Mouse (Mus musculus) splenic B cell, adult 2 months (primary cell): ENCODE results near the gene Slc19a1.

Experiments used
- DNase-seq: peaks from one replicate; pipeline ENCODE4 v3.0.0-alpha.2; 2011; ENCODE audit warnings: low read depth, low spot score
- H3K27me3 ChIP-seq: 2 replicates; pipeline ENCODE4 v1.6.1; 2012; ENCODE audit warnings: mild to moderate bottlenecking, low read length, moderate library complexity, mixed read lengths; ENCODE audit not compliant: control insufficient read depth, poor library complexity, insufficient read depth, severe bottlenecking
- H3K36me3 ChIP-seq: 2 replicates; pipeline ENCODE4 v1.6.1; 2012; ENCODE audit warnings: mild to moderate bottlenecking, low read length, moderate library complexity, mixed read lengths; ENCODE audit not compliant: control insufficient read depth, poor library complexity, insufficient read depth, severe bottlenecking

The Slc19a1 gene

DNA sequence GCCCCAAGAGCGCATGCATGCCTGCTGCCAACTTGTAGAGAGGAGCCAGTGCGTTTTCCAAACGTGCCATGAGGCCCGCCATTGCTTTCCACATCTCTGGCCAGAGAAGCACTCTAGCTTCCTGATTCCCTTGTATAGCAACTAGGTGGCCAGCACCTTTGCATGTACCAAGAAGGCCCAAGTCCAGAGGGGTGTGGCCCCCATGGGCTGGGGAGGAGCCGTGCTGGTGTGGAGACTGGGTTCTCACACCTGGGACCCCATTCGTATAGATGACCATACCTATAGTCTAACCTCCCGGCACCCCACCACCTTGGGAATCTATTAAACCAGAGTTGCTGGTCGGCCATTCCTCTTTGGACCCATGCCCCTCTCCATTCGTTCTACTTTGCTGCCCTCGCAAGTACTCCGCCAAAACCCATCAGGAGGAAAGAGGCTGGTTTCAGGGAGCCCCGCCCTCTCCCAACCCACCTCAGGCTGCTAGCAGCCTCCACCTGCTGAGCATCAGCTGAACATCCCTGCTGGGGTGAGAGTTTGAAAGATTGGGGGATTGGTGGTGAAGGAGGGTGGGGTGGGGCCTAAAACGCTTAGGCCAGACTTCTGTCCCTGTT, at the start of gene Slc19a1:
Slc19a1 (plus strand) TSS at position 474 of the 608 bp plus-strand sequence.
- no peaks in the 10 kb centered on the region for H3K36me3 ChIP-seq
- no peaks in the 10 kb centered on the region for H3K27me3 ChIP-seq
- no peak for DNase-seq

GRCm38 (mm10) chr10:76988586-76988985, 43.5 kb upstream of the Slc19a1 start:
- no peaks in the 10 kb centered on the region for H3K27me3 ChIP-seq
- H3K36me3 ChIP-seq: no peaks in the 10 kb centered on the region
- no peak for DNase-seq

GRCm38 (mm10) chr10:76992456-76992855, 39.6 kb upstream of the Slc19a1 start:
- no peaks in the 10 kb centered on the region for H3K36me3 ChIP-seq
- no peak for DNase-seq
- no peaks in the 10 kb centered on the region for H3K27me3 ChIP-seq

GRCm38 (mm10) chr10:76997759-76998513, 34.1 kb upstream of the Slc19a1 start:
- Histone ChIP-seq H3K36me3 (no peaks in the 10 kb centered on the region), H3K27me3 (no peaks in the 10 kb centered on the region)
- no peak for DNase-seq

DNA sequence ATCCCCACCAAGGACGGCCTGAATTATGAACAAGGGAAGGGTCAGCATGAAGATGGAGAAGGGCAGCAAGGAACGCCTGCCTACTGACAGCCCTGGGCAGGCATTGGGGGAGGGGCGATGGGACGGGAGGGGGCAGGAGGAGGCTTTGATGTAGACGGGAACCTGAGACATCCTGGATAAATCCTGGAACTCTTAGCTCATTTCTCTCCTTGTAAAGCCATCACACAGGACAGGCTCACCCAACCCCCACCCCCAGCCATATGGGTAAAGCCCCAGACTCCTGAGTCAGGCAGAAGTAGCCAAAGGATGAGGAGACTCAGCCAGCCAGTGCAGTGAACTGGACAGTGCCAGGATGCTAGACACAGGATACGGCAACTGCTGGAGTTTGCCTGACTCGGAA, 27.1 kb upstream of the Slc19a1 start:
- no peaks in the 10 kb centered on the region for H3K27me3 ChIP-seq
- H3K36me3 ChIP-seq: no peaks in the 10 kb centered on the region
- no peak for DNase-seq

DNA sequence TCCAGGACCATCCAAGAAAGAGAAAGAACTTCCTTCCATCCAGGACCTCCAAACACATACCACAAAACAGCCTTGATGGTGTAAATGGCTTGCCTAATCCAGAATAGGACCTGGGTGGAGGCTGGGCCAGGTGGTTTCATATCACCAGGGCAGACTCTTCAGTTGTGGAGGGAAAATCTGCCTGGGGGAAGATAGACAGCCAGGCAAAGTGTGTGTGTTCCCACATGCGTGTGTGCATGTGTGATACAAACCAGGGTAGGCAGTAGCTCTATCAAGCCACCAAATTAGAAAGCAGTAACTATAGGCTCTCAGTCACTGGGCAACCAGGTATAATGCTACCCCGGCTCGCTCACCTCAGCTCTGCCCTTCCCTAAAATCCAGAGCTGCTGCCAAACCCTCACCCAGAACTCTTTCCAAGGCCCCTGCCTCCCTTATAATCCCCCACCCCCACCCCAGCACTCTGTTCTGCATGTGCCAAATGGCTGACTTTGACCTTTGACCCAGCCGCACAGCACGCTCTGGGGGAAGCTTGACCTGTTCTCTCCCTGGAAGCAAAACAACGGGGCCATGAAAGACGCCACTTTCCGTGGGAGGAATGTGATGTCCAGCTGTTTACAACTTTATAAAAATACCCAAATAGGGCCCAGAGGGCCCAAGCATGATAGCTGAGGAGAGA, 24.5 kb upstream of the Slc19a1 start:
- no peaks in the 10 kb centered on the region for H3K36me3 ChIP-seq
- no peak for DNase-seq
- no peaks in the 10 kb centered on the region for H3K27me3 ChIP-seq

DNA sequence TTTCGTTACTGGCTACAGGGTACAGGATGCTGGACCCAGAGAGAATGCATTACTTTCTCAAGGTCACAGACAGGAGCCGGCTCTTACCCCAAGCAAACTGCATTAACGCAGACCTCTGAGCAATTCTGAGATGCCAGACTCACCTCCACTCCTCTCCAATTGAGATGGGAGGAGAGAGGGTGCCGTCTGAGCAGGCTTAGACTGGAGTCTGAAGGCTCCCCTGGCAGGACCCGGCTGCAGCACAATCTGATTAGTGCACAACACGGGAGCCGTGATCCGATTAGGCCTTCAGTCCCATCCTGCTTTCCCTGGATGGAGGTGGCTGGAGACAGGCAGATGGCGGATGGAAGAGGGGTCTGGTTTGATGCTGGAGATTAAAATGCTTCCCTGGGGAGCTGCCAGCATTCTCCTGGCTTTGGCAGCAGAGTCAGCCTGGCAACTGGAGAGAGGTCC, 23.9 kb upstream of the Slc19a1 start:
- Histone ChIP-seq H3K36me3 (no peaks in the 10 kb centered on the region), H3K27me3 (no peaks in the 10 kb centered on the region)
- DNase-seq: no peak

DNA sequence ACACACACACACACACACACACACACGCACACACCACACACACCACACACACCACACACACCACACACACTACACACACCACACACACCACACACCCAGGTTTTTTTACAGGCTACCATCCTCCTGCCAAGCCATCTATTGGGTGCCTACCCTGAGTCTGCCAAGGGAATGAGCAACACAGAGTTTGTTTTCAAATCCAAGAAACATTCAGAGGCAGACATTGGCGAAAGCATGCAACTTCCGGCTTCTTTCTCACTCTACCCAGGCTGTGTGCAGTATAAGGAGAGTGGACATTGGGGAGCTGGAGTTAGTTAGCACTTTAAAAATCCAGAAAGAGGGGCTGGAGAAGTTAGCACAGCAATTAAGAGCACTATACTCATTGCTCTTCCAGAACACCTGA, 23.3 kb upstream of the Slc19a1 start:
- Histone ChIP-seq H3K27me3 (no peaks in the 10 kb centered on the region), H3K36me3 (no peaks in the 10 kb centered on the region)
- DNase-seq: no peak

GRCm38 (mm10) chr10:77011681-77012080, 20.4 kb upstream of the Slc19a1 start:
- Histone ChIP-seq H3K36me3 (no peaks in the 10 kb centered on the region), H3K27me3 (no peaks in the 10 kb centered on the region)
- DNase-seq: no peak

DNA sequence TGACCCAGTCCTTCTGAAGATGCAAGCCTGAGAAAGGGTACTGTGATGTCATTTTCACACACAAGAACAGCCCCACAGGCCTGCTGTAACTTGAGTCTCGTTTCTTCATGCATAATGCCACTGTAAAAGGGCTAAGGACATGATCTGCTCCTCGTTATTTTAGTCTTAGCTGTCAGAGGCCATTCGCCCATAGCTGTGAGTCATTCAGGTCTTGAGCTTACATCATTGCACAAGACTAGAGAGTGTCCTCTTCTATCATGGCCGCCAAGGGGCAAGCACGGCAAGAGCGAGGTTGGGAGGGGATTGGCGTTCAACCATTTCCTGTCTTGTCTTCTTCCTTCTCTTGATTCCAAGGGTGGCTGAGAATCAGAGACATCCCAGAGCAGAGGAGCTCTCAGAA, 16.0 kb upstream of the Slc19a1 start:
- no peak for DNase-seq
- H3K36me3 ChIP-seq: no peaks in the 10 kb centered on the region
- H3K27me3 ChIP-seq: no peaks in the 10 kb centered on the region

GRCm38 (mm10) chr10:77016499-77016898, 15.5 kb upstream of the Slc19a1 start:
- DNase-seq: no peak
- H3K27me3 ChIP-seq: no peaks in the 10 kb centered on the region
- H3K36me3 ChIP-seq: no peaks in the 10 kb centered on the region

DNA sequence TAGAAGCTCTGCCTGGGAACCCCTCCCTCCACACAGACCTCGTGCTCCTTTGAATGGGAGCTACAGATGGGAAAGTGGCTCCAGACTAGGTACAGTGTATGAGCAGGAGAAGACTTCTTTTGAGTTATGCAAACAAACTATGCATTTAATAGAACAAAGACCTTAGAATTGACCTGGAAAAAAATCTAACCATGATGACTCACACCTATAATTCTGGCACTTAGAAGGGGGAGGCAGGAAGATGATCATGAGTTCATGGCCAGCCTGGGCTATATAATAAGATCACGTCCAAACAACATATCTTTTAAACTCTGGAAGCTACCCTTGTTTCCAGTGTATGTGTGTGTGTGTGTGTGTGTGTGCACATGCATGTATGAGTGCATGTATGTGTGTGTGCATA, 15.0 kb upstream of the Slc19a1 start:
- DNase-seq: no peak
- H3K27me3 ChIP-seq: no peaks in the 10 kb centered on the region
- H3K36me3 ChIP-seq: no peaks in the 10 kb centered on the region

GRCm38 (mm10) chr10:77017662-77018061, 14.4 kb upstream of the Slc19a1 start:
- no peaks in the 10 kb centered on the region for H3K27me3 ChIP-seq
- DNase-seq: no peak
- H3K36me3 ChIP-seq: no peaks in the 10 kb centered on the region

DNA sequence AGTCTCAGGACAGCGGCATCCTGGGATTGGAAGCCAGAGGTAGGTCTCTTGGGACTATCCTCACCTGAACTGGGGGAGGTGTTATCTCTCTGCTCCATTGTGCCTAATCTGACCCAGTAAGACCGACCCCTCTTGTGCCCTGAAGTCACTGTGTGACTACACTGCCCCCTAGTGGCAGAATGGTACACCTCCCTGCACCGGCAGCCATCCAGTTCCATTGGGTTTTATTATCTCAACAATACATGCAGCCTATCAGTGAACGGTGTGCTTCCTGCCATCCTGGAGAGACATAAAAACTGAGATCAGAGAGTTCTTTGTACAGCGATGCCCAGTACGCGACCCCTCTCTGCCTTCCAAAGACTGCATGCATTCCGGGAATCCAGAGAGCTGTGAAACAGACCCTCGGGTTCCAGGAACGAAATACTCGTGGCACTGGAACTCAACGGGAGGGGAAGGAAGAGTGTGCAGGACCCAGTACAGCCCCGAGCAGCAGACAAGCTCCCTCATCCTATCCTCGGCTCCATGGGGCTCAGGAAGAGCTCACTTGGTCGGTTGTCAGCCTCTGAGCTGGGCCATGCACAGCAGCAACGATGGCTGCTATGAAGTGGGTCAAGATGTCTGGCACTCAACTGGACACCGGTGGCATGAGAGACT, 10.5 kb upstream of the Slc19a1 start:
- H3K36me3 ChIP-seq: no peaks in the 10 kb centered on the region
- DNase-seq: peak; percentile 81
- H3K27me3 ChIP-seq: no peaks in the 10 kb centered on the region
